Mouse (Mus musculus): ENCODE measurements around the gene Ncoa3.
"Not testable (repeated sequence)": the region's sequence is repeated elsewhere in the genome, so short reads cannot be mapped to it uniquely, and the experiment has no call there.

Gene Ncoa3

DNA sequence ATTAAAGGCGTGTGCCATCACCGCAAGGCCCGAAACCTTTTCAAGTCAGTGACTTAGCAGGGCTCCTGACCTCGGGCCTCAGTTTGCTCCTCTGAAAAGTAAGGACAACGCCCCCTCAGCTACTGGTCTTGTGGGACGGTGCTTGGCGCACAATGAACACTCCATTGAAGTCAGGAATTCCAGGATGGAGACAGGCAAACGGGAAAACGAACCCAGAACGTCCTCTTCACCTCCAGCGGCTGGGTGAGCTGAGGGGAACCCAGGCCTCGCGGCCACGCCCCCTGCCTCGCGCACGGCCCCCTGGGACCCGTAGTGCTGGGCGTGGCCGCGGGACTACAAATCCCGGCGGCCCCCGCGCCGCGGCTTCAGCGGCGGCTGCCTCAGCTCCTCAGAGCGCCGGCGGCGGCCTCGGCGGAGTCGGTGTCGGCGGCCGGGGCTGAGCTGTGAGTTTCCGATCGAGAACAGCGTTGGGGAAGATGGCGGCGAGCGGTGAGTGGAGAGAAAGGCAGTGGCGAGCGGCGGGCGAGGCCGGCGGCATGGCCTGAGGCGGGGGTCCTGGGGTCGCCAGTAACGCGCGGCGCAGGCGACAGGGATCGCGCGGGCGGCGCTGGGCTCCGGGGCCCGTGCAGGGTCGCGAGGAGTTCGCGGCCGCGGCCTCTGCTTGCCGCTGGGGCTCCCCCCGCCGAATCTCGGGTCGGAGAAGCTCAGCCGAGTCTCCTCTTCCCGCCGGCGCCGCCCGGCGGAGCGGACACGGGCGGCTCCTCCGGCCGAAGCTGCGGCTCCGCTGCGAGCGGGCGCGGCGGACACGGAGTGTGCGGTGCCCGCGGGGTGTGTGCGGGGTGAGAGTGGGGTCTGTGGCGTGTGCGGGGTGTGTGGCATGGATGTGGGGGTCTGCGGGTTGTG, at the start of gene Ncoa3:
Gene Ncoa3 (plus strand): TSS at position 367 of the 903 bp plus-strand sequence.
- DNase-seq = peak; percentile 94

GRCm38 (mm10) chr2:165943113-165943512, 49.3 kb upstream of the Ncoa3 start:
- no peak for DNase-seq

DNA sequence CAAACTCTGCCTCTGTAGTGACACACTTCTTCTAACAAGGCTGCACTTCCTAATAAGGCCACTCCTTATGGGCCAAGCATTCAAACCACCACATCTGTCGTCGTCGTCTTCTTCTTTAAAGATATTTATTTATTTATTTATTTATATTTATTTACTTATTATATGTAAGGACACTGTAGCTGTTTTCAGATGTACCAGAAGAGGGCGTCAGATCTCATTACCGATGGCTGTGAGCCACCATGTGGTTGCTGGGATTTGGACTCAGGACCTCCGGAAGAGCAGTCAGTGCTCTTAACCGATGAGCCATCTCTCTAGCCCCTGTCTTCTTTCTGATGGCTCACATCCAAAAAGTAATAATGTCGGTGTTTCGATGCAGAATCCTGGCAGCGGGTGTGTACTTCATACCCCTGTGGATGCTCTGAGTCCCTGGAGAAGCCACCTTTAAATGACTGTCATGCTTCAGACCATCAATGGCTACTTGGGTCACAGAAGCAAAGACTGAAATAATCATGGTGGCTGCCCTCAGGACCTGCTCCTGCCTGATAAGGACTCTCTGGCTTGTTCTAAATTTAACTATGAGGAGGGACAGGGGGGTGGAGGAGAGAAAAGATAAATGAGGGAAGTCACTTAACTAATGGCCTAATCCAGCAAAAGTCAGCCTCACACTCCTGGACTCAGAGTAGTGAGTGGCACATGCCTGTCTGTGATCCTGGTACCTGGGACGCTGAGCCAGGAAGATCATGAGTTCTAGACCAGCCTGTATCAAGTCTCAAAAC, 47.7 kb upstream of the Ncoa3 start:
- DNase-seq = peak; percentile 54

DNA sequence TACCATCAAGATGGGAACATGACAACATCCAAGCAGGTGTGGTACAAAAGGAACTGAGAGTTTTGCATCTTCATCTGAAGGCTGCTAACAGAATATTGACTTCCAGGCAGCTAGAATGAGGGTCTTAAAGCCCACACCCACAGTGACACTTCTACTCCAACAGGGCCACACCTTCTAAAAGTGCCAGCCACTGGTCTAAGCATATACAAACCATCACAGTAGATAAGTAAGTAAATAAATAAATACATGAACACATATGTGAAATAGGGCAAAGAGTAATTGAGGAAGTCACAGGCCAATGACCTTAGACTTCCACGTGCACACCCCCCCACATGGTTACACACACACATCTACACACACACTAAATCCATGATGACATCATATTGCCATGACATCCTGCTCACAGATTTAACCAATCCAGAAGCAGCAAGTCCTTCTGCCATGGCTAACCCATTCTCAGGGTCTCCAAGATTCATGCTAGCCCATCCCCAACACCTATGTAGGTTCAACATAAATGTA, 46.3 kb upstream of the Ncoa3 start:
- no peak for DNase-seq

GRCm38 (mm10) chr2:165948007-165948406, 44.4 kb upstream of the Ncoa3 start:
- no peak for DNase-seq

DNA sequence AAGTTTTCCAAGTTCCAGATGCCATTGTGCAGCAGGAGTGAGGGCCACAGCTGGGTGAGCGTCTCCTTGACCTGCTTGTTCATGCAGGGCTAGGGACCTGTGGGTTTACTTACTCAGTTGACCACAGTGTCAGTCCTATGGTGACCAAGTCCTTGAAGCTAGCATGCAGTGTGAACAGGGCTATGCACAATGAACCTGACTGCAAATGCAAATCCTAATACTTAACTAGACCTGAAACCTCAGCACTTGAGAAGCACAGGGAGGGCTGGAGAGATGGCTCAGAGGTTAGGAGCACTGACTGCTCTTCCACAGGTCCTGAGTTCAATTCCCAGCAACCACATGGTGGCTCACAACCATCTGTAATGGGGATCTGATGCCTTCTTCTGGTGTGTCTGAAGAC, 43.7 kb upstream of the Ncoa3 start:
- not testable (repeated sequence) for DNase-seq

GRCm38 (mm10) chr2:165949719-165950118, 42.7 kb upstream of the Ncoa3 start:
- DNase-seq = peak; percentile 55

DNA sequence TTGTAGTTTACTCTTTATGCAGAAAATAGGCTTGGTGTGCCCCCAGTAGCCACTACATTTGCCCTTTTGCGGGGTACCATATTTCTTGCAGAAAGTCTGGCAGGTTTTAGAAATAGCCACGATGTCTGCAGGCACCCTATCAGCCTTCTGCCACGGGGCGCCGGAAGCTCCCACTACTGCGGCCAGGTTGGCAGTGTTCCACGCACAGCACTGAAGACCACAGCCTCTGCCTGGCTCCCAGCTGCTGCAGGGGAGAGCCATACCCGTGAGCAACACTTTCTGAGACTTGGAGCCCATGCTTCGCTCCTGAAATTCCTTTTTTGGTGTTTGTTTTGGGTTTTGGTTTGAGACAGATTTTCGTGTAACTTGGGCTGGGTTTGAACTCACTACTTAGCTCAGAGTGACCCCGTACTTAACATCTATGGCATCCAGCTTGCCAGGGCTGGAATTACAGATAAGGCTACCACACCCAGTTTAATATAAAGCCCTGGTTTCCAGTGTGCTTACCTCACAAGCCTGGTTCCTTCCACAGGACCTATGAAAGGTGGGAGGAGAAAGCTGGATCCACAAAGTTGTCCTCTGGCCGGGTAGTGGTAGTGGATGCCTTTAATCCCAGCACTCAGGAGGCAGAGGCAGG, 40.9 kb upstream of the Ncoa3 start:
- DNase-seq = no peak

DNA sequence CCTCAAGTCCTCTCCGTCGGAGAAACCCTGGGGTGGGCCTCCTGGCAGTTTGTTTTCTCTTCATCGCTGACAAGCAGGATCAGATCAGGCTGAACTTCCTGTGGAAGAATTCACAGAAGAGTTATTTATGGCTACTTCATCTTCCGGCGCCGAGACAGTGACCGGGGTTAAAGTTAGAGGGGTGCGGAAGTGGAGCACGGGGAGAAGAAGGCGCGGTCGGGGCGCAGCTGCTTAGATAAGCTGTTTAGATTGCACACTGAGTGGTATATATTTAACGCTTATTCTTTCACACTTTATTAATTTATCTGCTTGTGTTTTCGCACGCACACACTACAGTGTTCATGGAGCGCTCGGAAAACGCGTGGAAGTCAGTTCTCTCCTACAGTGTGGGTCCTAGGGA, 37.6 kb upstream of the Ncoa3 start:
- peak; percentile 75 for DNase-seq

- no peak for DNase-seq
These were observed 37.0 kb upstream of the Ncoa3 start for GRCm38 (mm10) chr2:165955386-165955785.

DNA sequence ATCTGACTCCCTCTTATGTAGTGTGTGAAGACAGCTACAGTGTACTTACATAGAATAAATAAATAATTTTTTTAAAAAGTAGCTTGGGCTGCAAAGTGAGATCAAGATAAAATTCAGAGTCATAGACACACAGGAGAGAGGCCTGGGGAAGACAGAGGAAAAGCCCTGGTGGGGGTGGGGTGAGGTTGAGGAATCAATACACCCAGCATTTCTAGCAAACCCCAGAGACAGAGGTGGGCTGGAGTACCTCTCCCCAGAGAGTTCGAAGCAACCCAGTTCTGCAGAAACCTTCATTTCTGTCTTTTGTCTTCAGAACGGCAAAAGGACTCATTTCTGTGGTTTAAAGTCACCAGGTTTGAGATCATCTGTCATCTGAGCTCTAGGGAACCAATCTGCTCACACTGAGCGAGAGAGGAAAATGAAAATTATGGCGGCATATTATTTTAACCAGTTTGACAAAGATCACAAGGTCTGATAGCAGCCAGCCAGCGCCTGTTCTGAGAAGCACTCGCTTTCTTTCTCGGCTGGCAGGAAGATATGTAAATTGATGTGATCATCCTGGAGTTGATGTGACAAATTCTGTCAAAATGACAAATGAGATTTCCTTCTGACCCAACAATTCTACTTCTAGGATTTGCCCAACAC, 36.2 kb upstream of the Ncoa3 start:
- DNase-seq = no peak

- DNase-seq = no peak
These were observed 35.1 kb upstream of the Ncoa3 start for GRCm38 (mm10) chr2:165957257-165957828.

GRCm38 (mm10) chr2:165958556-165958955, 33.9 kb upstream of the Ncoa3 start:
- DNase-seq = no peak

DNA sequence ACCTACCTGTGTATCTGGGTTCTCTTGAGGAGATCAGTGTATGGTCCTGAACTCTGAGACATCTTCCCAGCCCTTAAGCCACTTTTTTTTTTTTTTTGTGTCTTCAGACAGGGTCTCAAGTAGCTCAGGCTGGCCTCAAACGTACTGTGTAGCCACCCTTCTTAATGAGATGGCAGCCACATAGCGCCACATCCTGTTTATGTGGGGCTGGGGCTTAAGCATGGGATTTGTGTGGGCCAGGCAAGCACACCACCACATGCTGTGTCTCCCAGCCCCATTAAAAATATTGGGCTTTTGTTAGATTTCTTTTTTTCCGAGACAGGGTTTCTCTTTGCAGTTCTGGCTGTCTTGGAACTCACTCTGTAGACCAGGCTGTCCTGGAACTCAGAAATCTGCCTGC, 31.7 kb upstream of the Ncoa3 start:
- DNase-seq = no peak

- peak; percentile 29 for DNase-seq
These were observed 29.6 kb upstream of the Ncoa3 start for GRCm38 (mm10) chr2:165962824-165963223.

DNA sequence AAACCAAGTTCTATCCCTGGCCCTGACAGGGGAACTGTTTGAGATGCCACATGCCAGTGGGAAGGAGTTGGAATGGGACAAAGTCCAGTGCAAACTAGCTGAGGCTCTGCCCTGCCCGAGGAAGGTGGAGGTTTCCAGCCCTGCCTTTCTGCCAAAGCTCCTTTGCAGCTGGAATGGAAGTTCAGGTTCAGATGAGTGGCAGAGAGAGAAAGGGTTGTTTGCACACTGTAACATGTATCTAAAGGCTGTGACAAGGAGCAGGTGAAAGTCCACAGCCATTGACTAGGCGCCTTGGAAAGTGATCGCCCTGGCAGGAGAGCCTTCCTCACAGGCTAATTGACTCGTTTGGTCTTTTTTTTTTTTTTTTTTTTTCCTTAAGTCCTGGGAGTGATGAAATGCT, 28.3 kb upstream of the Ncoa3 start:
- DNase-seq = no peak

GRCm38 (mm10) chr2:165967076-165967475, 25.4 kb upstream of the Ncoa3 start:
- DNase-seq = no peak

GRCm38 (mm10) chr2:165967823-165968555, 24.4 kb upstream of the Ncoa3 start:
- peak; percentile 70 for DNase-seq

DNA sequence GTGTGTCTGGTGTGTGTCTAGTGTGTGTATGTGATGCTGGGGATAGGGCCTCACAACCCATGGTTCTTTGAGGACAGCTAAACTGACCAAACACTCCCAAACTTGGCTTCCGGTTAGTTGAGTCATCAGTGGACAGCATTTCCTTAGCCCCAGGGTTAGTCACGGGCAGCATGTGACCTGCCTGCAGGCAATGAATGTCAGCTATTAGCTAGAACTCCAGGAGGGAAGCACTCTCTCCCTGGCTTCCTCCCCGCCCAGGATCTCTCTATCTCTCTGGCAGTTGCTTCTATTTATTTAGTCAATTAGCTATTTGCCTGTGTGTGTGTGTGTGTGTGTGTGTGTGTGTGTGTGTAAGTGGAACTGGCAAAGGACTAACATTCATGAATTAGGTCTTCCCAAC, 23.6 kb upstream of the Ncoa3 start:
- DNase-seq = peak; percentile 50

- DNase-seq = peak; percentile 60
These were observed 23.0 kb upstream of the Ncoa3 start for GRCm38 (mm10) chr2:165969391-165969790.

- DNase-seq = no peak
These were observed 22.5 kb upstream of the Ncoa3 start for GRCm38 (mm10) chr2:165969961-165970360.

- no peak for DNase-seq
These were observed 21.7 kb upstream of the Ncoa3 start for GRCm38 (mm10) chr2:165970767-165971166.

Data from liver (tissue).